Mouse (Mus musculus): ENCODE data around the gene Ptprs.

Ptprs gene

DNA sequence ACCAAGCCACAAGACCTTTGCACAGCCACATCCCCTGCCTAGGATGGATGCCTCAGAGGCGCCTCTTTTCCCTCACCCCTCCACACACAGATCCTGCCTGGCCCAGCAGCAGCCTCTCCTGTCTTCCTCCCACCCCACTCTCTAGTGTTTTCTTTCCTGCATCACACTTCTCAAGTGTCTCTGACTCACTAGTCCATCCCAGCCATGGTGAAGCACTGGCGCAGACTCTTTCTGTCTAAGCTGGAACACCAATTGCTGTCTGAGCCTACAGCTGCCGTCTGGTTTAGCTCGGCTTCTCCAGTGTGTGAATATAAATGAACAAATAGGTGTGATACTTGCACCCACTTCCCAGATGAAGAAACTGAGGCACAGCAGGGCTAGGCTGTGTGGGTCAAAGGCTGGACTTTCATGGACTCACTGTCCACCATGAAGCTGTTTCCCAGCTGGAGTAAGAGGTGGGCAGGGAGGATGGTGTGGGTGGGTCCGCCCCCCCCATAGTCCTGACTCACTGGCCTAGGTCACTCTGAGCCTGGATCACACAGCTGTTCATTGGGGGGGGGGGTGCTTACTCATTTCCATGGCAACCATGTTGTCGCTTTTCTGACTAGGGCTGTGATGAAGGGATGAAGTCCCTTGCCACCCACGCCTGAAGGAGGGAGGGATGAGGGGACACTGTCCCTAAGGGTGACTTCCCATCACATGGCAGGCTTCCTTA lies 14.3 kb upstream of the Ptprs start:
- no peak for DNase-seq (ENCODE audit: low read depth, low spot score)

- no peak for DNase-seq (ENCODE audit: low read depth, low spot score)
These were observed 11.7 kb upstream of the Ptprs start for GRCm38 (mm10) chr17:56488028-56488427.

- DNase-seq (ENCODE audit: low read depth, low spot score): peak; percentile 50
These were observed 11.2 kb upstream of the Ptprs start for GRCm38 (mm10) chr17:56487441-56487888.

DNA sequence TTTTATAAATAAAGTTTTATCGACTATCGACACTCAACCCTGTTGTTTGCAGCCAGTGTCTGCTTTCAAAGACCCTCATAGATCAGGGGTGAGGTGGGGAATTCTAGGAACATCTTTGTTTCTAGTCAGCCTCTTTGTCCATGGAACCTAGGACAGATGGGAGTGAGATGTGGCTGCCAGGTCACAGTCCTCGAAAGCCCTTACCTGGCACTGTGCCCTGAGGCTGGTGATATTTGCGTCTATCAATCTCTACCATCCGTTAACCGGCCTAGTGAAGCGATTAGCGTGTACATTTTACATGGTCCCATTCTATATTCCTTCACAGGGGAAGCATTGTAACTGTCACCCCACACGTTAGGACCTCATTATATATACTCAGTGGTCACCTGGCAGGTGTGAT lies 9.6 kb upstream of the Ptprs start:
- no peak for DNase-seq (ENCODE audit: low read depth, low spot score)

DNA sequence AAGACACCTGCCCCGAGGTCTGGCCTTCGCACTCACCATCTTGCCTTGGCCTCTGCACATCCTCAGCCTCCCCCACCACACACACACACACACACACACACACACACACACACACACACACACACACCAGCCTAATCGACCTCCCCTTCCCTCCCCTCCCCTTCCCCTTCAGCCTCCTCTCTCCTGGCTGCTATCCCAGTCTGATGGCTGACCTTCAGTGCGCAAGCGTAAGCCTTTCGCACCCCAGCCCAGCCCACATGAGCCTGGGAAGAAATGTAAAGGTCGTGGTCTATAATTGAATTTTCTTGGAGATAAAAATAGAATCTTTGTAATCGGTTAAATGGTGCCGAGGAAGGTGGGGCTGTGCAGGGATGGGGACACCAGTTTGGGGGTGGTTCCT lies 8.8 kb upstream of the Ptprs start:
- DNase-seq (ENCODE audit: low read depth, low spot score): no peak

DNA sequence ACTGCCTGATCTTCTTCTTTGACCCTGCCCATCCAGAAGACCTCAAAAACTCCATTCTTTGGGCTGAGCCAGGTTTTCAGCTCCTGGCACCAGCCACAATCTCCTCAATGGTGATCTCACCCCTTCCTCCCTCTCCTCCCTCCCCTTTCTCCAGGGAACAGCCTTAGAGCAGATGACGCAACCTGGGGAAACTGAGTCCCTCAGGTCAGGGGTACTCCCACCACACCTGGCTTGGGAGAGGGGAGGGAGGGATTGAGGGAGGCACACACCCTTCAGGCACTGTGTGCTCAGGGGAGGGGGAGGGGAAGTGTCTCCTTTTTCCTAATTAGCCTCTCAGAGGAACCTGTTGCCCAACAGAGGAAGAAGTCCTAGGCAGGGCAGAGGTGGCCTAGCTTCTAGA lies 6.4 kb upstream of the Ptprs start:
- no peak for DNase-seq (ENCODE audit: low read depth, low spot score)

DNA sequence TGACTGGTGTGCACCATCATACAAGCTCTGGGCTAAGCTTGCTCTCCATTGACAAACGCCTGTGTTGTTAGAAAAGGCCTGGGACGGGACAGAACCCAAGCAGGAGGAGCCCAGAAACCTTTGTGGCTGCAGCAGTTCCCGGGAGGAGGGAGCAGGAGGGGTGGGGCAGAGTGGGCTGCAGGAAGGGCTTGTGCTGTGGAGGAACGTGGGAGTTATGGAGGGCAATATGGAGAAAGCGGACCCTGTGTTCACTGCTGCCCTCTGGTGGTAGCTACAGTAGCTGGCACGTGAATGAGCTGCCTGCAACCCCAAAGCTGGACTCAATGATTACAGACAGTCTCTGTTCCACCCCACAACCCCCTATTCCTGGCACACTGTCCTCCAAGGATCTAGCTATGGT lies 3.1 kb upstream of the Ptprs start:
- peak; percentile 74 for DNase-seq (ENCODE audit: low read depth, low spot score)

GRCm38 (mm10) chr17:56478191-56478611 lies 1.9 kb upstream of the Ptprs start:
- DNase-seq (ENCODE audit: low read depth, low spot score): no peak

DNA sequence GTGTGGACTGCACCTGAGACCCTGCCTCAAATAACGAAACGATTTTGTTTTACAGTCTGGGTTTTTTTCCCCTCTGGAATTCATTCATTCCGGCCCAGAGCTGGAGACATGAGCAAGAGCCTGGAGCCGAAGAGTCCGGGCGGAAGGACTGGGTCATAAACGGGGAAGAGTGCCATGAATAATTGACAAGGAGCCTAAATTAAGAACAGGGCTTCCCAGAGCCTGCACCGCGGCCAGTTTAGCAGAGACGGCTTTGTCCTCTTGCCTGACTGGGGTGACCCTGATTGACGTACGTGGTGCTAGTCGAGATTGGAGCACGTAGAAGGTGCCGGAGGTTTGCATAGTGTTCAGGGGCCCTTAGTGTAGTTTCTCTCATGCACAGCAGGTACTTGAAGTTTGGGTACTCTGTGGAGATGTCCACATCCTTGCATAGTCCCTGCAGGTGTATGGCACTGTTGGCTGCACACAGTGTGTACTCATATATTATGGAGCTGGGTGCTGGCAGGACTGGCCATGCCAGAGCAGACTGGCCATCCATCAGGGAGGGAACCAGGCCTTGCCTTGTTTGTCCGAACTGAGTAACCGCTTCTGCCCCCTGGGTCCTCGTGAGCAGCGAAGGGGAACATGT lies 1.0 kb upstream of the Ptprs start:
- no peak for DNase-seq (ENCODE audit: low read depth, low spot score)

GRCm38 (mm10) chr17:56475584-56476401 lies 490 bp downstream of the Ptprs start:
- DNase-seq (ENCODE audit: low read depth, low spot score): peak; percentile 63

DNA sequence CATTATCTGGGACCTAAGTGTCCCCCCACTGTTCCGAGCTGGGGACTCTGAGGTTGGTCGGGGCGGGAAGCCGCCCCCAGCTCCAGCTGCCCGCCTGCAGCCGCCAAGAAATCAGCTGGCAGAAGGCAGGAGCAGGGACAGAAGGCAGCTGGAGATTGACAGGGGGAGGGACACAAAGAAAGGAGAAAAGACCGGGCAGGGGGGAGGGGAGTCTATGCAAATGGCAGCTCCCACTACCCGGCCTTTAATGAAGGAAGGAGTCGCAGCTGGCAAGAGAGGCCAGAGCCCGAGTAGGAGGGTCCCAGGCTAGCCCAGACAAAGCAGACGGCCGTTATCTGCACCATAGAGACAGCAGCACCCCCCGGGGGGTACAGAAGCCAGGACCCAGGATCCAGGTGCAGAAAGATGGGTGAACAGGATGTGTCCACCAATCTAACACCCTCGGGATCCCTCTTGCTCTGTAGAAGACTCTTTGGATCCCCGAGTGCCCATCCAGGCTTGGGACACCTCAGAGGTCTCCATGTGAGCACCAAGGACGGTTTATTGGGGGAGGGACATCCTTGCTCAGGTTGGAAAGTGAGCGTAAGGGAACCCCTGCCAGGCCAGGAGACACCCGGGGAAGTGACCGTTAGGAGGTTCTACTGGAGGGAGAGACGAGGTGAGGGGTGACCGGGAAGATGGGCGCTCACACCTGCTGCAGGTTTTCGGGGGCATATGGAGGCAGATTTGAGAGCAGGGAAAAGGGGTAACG lies 1.3 kb downstream of the Ptprs start:
- DNase-seq (ENCODE audit: low read depth, low spot score): peak; percentile 14

DNA sequence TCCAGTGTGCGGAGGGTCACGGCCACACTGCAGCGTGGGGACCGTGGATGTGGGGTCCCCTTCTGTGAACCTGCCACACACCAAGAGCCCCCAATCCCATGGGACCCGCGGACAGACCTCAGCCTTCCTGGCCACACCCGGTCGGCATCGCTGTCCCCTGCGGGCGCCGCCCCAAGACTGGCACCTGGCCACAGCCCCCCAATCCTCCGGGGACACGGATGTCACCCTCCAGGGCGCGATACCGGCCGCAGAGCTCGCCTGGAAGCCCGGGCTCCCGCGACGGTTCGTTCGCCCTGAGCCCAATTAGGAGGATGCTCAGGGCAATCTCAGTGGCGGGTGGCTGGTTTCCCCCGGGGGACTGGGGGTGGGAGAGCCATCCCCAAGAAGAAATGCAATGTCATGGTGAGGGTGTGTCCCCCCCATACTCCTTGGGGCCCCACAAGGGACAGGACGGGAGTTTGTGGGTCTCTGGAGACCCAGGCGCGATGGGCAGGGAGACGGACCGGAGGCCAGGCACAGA lies 1.9 kb downstream of the Ptprs start:
- no peak for DNase-seq (ENCODE audit: low read depth, low spot score)

DNA sequence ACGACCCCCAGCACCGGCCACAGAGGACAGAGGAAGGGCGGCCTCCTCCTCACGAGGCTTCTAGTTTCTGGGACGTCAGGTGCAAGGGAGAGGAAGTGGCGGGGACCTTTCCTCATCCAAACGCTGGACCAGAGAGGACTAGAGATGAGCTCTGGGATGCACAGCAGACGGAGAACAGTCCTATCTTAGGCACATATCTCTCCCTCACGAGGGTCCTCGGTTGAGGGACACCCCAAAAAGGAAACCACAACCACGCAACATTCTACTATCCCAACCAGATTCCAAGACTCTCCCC lies 2.7 kb downstream of the Ptprs start:
- DNase-seq (ENCODE audit: low read depth, low spot score): no peak

DNA sequence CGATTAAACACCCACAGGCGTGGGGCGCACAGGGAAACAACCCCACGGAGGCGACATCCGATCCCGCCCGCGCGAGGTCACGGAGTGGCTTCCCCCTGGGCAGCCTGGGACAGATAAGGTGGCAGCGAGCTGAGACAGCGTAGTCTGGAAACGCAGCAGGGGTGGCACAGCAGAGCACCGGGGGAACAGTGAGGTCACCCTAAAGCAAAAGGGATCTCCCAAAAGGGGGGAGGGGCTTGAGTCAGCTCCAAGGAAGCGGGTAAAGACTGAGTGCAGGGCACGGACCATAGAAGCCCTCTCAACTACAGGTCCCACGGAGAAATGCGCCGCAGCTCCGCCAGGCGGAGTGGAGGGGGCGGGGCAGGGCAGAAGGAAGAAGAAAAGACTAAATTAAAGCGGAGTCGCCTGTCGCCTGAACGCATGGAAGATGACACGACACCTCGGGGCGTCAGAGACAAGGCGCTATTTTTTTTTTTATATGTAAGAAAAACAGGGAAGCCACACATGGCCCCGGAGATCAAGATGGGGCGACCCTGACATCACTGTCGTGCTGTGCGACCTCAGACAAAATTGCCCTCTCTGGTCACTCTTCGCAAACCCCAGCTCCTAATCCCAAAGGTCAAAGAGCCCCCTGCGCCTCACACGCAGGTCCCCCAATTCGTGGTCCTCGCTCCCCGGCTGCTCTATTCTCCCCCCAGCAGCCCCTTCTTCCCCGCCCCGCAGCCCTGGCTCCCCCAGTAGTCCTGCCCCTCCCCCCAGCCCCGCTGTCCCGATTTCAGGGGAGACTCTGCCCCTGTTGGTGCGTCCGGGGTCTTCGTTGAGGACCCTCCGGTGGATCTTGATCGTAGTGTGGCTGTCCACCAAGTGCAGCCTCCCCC lies 3.3 kb downstream of the Ptprs start:
- no peak for DNase-seq (ENCODE audit: low read depth, low spot score)

GRCm38 (mm10) chr17:56472121-56472520 lies 4.2 kb downstream of the Ptprs start:
- DNase-seq (ENCODE audit: low read depth, low spot score): no peak

GRCm38 (mm10) chr17:56471136-56471535 lies 5.1 kb downstream of the Ptprs start:
- DNase-seq (ENCODE audit: low read depth, low spot score): no peak

GRCm38 (mm10) chr17:56470571-56470970 lies 5.7 kb downstream of the Ptprs start:
- no peak for DNase-seq (ENCODE audit: low read depth, low spot score)

- no peak for DNase-seq (ENCODE audit: low read depth, low spot score)
These were observed 6.3 kb downstream of the Ptprs start for GRCm38 (mm10) chr17:56470001-56470436.

DNA sequence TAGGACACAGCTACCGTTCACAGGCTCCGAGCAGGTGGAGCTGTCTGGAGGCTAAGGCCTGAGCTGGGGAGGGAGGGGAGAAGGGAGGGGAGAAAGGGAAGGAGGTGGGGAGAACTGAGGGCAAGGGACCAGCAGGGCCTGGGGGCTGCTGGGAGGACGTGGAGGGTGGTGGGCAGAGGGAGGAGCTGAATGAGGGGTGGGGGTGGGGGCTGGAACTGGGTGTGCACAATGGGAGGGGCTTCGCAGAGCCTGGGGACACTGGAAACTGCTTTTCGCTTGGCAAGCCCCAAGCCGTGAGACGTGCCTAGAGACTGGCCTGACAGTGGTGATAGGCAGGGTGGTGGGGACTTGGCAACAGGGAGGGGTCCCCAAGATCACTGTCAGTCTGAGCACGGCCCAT lies 7.0 kb downstream of the Ptprs start:
- no peak for DNase-seq (ENCODE audit: low read depth, low spot score)

DNA sequence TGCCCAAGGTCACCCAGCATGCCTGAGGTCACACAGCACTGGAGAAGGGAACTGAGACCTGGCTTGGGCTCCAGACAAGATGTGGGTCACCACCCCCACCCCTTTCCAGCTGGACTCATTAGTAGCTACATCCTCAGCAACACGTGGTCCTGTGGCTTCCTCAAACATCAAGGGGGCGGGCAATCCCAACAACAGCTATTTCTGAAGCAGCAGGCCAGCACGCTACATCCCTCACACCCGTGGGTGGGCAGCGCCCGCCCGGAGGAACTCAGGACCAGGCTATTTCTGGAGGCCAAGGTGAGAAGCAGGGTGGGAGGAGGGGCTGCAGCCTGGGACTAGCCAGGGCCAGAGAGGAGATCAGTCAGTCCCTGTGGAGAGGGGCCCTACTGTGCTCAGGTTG lies 7.4 kb downstream of the Ptprs start:
- DNase-seq (ENCODE audit: low read depth, low spot score): no peak

GRCm38 (mm10) chr17:56468380-56468779 lies 7.9 kb downstream of the Ptprs start:
- DNase-seq (ENCODE audit: low read depth, low spot score): no peak

Data from A20 (cell line).